8 mouse cellular contexts compared by ENCODE assay signal in genomic region chr11:116994095-116994582, GRCm38 (mm10).
DNase-seq lines count a peak whose midpoint lies in the region; ATAC-seq and TF ChIP-seq lines count a peak whose summit lies in the region.

No protein-coding gene starts in this region.

- H3K4me2 ChIP-seq in forebrain, embryonic 13.5 days: peak overlapping the region; percentile 55
- no peak overlapping the region for H3K4me2 ChIP-seq in intestine, embryonic 16.5 days (ENCODE audit: low read depth, low read length)
- H3K4me2 ChIP-seq in lung, embryonic 14.5 days: peak overlapping the region; percentile 8; the same call in 1 of the 2 replicates

- peak overlapping the region; percentile 18; the same call in 1 of the 2 replicates for H3K9ac ChIP-seq in forebrain, embryonic 13.5 days
- H3K9ac ChIP-seq in intestine, embryonic 16.5 days (ENCODE audit: low read depth, low read length): no peak overlapping the region
- no peak overlapping the region for H3K9ac ChIP-seq in lung, embryonic 14.5 days

- H3K27me3 ChIP-seq in forebrain, embryonic 13.5 days: peaks cover 5% of the 10 kb centered on the region; the same call in 1 of the 2 replicates
- H3K27me3 ChIP-seq in intestine, embryonic 16.5 days (replicated peaks; ENCODE audit: control insufficient read depth, insufficient read depth, low read length): peaks cover 17% of the 10 kb centered on the region
- peaks cover 17% of the 10 kb centered on the region for H3K27me3 ChIP-seq in lung, embryonic 14.5 days (ENCODE audit: insufficient read depth, low read length)

- 4% methylated on average over 18 of the region's 18 CpGs for WGBS in bone marrow, adult 2 months
- WGBS in forebrain, embryonic 13.5 days: 1% methylated on average over 18 of the region's 18 CpGs
- WGBS in intestine, embryonic 16.5 days: 7% methylated on average over 18 of the region's 18 CpGs
- 4% methylated on average over 18 of the region's 18 CpGs for WGBS in lung, embryonic 14.5 days

- no peak overlapping the region for H3K27ac ChIP-seq in bone marrow, adult 2 months (ENCODE audit: control insufficient read depth, insufficient read depth, low read depth, low read length, poor library complexity)
- peak overlapping the region; percentile 40 for H3K27ac ChIP-seq in forebrain, embryonic 13.5 days
- H3K27ac ChIP-seq in intestine, embryonic 16.5 days (ENCODE audit: low read length): no peak overlapping the region
- no peak overlapping the region for H3K27ac ChIP-seq in lung, embryonic 14.5 days (ENCODE audit: low read depth)

- peak; percentile 41; the same call in 1 of the 2 replicates for TF ChIP-seq CTCF in bone marrow, adult 2 months (IDR thresholded peaks at IDR 0.05; ENCODE audit: control insufficient read depth, insufficient read depth, low read length)
- TF ChIP-seq CTCF in lung, embryonic 14.5 days (IDR thresholded peaks at IDR 0.05; ENCODE audit: low read depth): peak; percentile 78

- TF ChIP-seq POLR2A in bone marrow, adult 2 months (IDR thresholded peaks at IDR 0.05; ENCODE audit: borderline replicate concordance, control insufficient read depth, low read depth, low read length): no peak

- DNase-seq in cerebellum, adult 18-20 months: peak; percentile 28 to 50
- no peak for DNase-seq in cerebellum, adult 11-12 months
- DNase-seq in lung, embryonic 14.5 days: peak; percentile 74
- peak; percentile 34 for DNase-seq in retina, adult 2 months (ENCODE audit: low read depth, low spot score)

- no peak overlapping the region for H3K4me3 ChIP-seq in bone marrow, adult 2 months (replicated peaks; ENCODE audit: control insufficient read depth, low read depth, low read length)
- peak overlapping the region; percentile 27 for H3K4me3 ChIP-seq in forebrain, embryonic 13.5 days
- H3K4me3 ChIP-seq in intestine, embryonic 16.5 days (ENCODE audit: low read length): 0 out of 2 replicates have a peak overlapping the region, but pooled peaks have one; percentile 3
- H3K4me3 ChIP-seq in lung, embryonic 14.5 days (ENCODE audit: low read depth, low read length): no peak overlapping the region

- H3K36me3 ChIP-seq in forebrain, embryonic 13.5 days (ENCODE audit: poor library complexity, severe bottlenecking): no peaks in the 10 kb centered on the region
- H3K36me3 ChIP-seq in intestine, embryonic 16.5 days (ENCODE audit: control insufficient read depth, insufficient read depth, low read length): no peaks in the 10 kb centered on the region
- H3K36me3 ChIP-seq in lung, embryonic 14.5 days (ENCODE audit: insufficient read depth): no peaks in the 10 kb centered on the region

- peak; percentile 44; the same call in 1 of the 2 replicates for ATAC-seq in forebrain, embryonic 13.5 days
- ATAC-seq in intestine, embryonic 16.5 days: no peak
- no peak for ATAC-seq in lung, embryonic 14.5 days (ENCODE audit: insufficient read depth)
- no peak for ATAC-seq in granulocyte monocyte progenitor cell, adult 5-6 weeks (replicated peaks; ENCODE audit: poor library complexity, severe bottlenecking)

- H3K9me3 ChIP-seq in forebrain, embryonic 13.5 days (replicated peaks): no peaks in the 10 kb centered on the region
- peaks cover 3% of the 10 kb centered on the region; the same call in 1 of the 2 replicates for H3K9me3 ChIP-seq in intestine, embryonic 16.5 days (ENCODE audit: control insufficient read depth, low read length)
- no peaks in the 10 kb centered on the region for H3K9me3 ChIP-seq in lung, embryonic 14.5 days (ENCODE audit: low read depth, low read length)

- H3K4me1 ChIP-seq in bone marrow, adult 2 months (ENCODE audit: control insufficient read depth, insufficient read depth, low read length): no peaks in the 10 kb centered on the region
- H3K4me1 ChIP-seq in forebrain, embryonic 13.5 days: peaks cover 21% of the 10 kb centered on the region
- no peaks in the 10 kb centered on the region for H3K4me1 ChIP-seq in intestine, embryonic 16.5 days (ENCODE audit: control insufficient read depth, insufficient read depth, low read length)
- no peaks in the 10 kb centered on the region for H3K4me1 ChIP-seq in lung, embryonic 14.5 days (ENCODE audit: insufficient read depth)

Comparison
In these comparisons a context has a peak if more than half of its experiments do, and no peak if none do; other contexts are left out.
1. H3K4me3 ChIP-seq: peak in forebrain, embryonic 13.5 days (single experiment) and intestine, embryonic 16.5 days (single experiment); none in bone marrow, adult 2 months (single experiment) and lung, embryonic 14.5 days (single experiment).